Mouse (Mus musculus): ENCODE measurements around the gene Nfs1.
"Not testable (repeated sequence)": the region's sequence is repeated elsewhere in the genome, so short reads cannot be mapped to it uniquely, and the experiment has no call there.

Gene Nfs1

GRCm38 (mm10) chr2:156143953-156144724 is at the start of gene Nfs1, which contains the start of gene Romo1:
Gene Nfs1 (minus strand): TSS chr2:156144186.
Gene Romo1 (plus strand): TSS chr2:156144039.
- peak; percentile 95 for DNase-seq (ENCODE audit: low read depth, low spot score)

GRCm38 (mm10) chr2:156193066-156193862 is 49.3 kb upstream of the Nfs1 start:
- DNase-seq (ENCODE audit: low read depth, low spot score) = no peak

DNA sequence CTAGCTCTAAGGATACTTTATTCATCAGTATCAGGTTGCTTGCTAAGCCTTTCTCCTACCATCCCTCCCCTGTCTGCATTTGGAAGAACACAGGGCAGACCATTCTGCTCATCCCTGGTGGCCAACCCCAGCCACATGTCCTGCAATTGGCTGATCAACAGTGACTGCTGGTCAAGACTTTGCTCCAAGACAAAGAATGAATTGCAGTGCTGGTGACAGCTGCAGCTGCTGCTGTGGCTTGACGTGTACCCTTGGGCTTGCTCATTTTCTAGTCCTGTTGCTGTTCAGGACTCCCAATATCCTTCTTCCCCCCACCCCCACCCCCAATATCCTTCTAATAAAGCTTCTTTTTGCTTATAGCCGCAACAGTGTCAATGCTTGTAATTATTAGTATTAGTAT is 48.1 kb upstream of the Nfs1 start:
- no peak for DNase-seq (ENCODE audit: low read depth, low spot score)

DNA sequence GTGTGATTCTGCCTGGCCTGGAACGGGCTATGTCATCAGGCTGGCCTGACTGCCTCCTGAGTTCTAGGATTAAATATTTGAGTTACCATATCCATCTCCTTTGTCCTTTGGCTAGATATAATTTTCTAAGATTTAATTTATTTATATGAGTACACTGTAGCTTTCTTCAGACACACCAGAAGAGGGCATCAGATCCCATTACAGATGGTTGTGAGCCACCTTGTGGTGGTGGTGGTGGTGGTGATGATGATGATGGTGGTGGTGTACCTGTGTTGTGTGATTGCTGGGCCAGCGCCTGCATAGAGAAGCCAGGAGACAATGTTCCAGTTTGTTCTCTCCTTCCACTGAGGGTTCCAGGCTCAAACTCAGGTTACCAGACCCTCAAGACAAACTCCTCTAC is 47.6 kb upstream of the Nfs1 start:
- DNase-seq (ENCODE audit: low read depth, low spot score) = no peak

GRCm38 (mm10) chr2:156190004-156190896 is 46.3 kb upstream of the Nfs1 start:
- DNase-seq (ENCODE audit: low read depth, low spot score) = no peak

- DNase-seq (ENCODE audit: low read depth, low spot score) = not testable (repeated sequence)
Measured at GRCm38 (mm10) chr2:156189241-156189640, 45.3 kb upstream of the Nfs1 start.

- DNase-seq (ENCODE audit: low read depth, low spot score) = no peak
Measured at GRCm38 (mm10) chr2:156181592-156181991, 37.6 kb upstream of the Nfs1 start.

- peak; percentile 32 for DNase-seq (ENCODE audit: low read depth, low spot score)
Measured at GRCm38 (mm10) chr2:156180824-156181590, 37.0 kb upstream of the Nfs1 start.

DNA sequence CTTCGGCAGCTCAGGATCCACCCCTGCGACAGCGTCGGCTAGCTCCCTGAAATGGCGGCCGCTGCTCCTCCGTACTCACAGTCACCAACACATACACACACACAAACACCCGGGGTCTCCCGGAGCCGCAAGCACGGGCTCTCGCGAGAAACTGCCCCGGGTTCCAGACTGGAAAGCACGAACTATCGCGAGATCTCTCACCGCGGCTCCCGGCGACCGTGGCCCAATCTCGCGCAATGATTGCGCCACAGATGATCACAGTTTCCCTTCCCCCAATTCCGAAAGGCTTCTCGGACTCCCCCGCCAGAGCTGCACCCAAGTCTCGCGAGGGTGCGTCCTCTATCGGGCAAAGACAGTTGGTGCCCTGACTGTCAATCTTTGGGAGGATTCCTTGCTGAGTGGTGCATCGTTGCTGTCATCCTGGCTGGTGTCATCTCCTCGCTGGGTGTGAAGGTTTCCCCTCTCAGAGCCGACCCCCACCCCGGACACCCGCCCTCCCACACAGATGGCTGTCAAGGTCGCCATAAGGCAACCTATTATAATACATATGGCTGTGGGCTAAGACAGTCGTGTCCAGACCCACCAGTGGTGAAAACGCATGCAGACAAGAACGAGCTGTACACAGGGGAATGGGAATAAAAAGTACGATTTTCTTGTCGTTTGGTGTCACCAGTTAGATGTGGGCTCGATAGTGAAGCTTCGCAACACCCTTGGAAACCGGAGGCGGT is 36.3 kb upstream of the Nfs1 start, which contains the start of gene Rbm39:
Gene Rbm39, minus strand, starts transcription at position 145 of the 728 bp plus-strand sequence.
- DNase-seq (ENCODE audit: low read depth, low spot score) = peak; percentile 100

GRCm38 (mm10) chr2:156179796-156180093 is 35.8 kb upstream of the Nfs1 start:
- DNase-seq (ENCODE audit: low read depth, low spot score) = no peak

DNA sequence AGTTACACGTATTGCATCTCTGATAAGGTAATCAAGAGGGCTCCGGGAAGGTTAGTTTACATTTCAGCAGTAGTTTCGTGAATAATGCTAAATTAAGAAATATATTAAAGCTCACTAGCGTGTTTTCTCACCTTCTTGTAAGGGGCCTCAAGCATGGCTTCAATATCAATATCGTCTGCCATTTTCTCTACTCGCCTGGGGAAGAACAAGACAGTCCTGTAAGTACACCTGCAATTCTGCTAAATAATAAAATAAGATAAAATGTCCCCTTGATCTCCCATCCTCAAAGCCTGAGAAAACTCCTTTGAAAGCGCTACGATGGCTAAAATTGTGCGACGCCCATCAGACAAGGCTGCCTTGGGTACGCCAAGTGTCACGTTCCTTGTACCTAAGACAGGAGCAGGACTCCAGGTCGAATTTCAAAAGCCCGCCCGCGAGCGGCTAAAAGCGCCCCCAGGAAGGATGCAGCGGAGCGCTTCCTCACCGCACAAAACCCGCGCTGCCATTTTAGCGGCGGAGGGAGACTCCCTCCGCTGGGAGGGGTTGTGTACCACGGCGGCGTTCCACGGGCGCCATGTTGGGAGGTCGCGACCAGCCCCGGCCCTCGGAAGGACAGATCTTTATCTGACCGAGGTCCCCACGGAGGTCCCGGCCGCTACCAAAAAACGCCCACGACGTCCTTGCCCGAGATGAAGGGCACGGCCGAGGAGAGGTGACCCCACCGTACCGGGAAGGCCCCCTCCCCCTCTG is 35.2 kb upstream of the Nfs1 start:
- peak; percentile 82 for DNase-seq (ENCODE audit: low read depth, low spot score)

DNA sequence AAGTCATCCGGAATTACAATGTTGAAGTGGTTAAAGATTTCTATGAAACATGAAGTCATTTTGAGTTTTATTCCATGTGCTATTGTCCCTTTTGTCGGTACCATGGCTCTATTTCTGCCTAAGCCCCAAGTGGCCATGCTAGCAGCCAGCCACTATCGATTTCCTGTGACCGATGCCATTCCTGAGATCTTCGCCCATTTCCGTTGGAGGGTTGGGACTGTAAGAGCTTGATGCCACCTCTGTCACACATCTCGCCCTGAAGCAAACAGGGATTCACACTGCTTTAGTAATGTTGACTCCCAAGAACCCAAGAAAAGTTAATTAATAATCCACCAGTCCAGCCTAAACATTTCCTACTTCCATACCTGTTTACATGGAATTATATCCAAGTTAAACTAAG is 33.7 kb upstream of the Nfs1 start:
- no peak for DNase-seq (ENCODE audit: low read depth, low spot score)

DNA sequence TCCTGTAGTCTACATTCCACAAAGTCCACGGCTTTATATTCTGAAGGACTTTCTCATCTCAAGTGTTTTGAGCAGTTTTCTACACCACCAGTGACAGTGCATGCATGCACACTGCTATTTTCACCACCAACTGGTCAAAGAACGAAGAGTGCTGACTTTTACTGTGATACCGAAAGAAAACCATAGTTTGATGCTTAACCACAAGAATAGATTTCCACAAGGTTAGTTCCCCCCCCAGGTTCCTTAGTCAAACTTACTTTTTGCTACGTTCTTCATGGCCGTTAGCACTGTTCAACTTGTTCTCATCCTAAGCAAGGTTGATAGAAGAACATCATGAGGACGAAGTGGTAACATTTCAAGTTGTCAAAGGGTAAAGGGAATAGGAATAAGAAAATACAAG is 33.1 kb upstream of the Nfs1 start:
- no peak for DNase-seq (ENCODE audit: low read depth, low spot score)

DNA sequence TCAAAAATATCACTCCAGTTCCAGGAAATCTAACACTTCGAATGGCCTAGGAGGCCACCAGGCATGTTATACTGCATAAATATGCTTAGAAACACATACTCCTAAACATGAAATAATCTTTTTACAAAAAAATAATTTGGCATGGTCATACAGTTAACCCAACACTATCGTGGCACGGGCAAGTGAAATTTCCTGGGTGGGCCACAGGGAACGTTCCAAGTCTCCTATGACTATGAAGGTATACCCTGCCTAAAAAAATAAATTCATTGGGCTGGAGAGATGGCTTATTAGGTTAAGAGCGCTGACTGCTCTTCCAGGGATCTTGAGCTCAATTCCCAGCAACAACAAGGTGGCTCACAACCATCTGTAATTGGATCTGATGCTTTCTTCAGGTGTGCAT is 22.6 kb upstream of the Nfs1 start:
- no peak for DNase-seq (ENCODE audit: low read depth, low spot score)

DNA sequence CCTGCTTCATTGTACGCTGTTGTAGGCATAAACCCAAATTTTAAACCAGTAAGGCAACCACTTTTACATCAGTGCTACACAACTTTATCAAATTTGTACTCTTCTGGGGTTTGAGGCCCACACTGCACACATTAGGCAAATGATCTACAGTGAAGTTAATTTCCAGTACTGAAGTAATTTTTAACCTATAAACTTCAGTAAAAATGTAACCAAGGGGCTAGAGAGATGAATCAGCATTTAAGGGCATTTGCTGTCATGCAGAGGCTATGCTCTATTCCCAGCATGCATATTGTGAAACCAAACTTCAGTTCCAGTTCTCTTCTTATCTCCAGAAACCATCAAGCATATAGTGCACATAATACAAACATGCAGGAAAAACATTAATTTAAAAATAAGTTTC is 21.5 kb upstream of the Nfs1 start:
- no peak for DNase-seq (ENCODE audit: low read depth, low spot score)

GRCm38 (mm10) chr2:156151538-156151937 is 7.6 kb upstream of the Nfs1 start:
- no peak for DNase-seq (ENCODE audit: low read depth, low spot score)

GRCm38 (mm10) chr2:156147316-156147915 is 3.4 kb upstream of the Nfs1 start:
- DNase-seq (ENCODE audit: low read depth, low spot score) = no peak

- DNase-seq (ENCODE audit: low read depth, low spot score) = peak; percentile 37
Measured at GRCm38 (mm10) chr2:156146272-156146989, 2.4 kb upstream of the Nfs1 start.

Measured in A20 (cell line).